Mouse (Mus musculus): ENCODE measurements around the gene Lsr. TPM values are rescaled to one million over a fixed set of nuclear protein-coding genes. Genes with fewer than 3 reads are reported as not detected.
A peak's percentile ranks its signal among the peaks of the same experiment; 100 is the strongest.

Lsr gene
- polyA plus RNA-seq, 1 experiment from 2014 or later = 24.4 TPM

- ATAC-seq (ENCODE audit: low FRiP score, low read depth) = no peak
- 30% methylated on average over 6 of the region's 6 CpGs for WGBS
These were observed 56.6 kb downstream of the Lsr start for GRCm38 (mm10) chr7:30916713-30917112.

GRCm38 (mm10) chr7:30914732-30915131, 58.5 kb downstream of the Lsr start, which contains the start of gene Mag:
TSS of gene Mag (minus strand) at chr7:30914873.
- ATAC-seq (ENCODE audit: low FRiP score, low read depth) = no peak
- H3K4me1 ChIP-seq (replicated peaks) = no peaks in the 10 kb centered on the region
- H3K27me3 ChIP-seq = no peaks in the 10 kb centered on the region
- H3K9me3 ChIP-seq = no peaks in the 10 kb centered on the region
- no peaks in the 10 kb centered on the region for H3K36me3 ChIP-seq
- 75% methylated on average over 7 of the region's 8 CpGs for WGBS
- no peak within 1 kb of the TSS for H3K27ac ChIP-seq (replicated peaks)
- no peak within 1 kb of the TSS for H3K4me2 ChIP-seq
- H3K9ac ChIP-seq = no peak within 1 kb of the TSS
- H3K4me3 ChIP-seq = no peak within 1 kb of the TSS

More at GRCm38 (mm10) chr7:30916713-30917112, 56.6 kb downstream of the Lsr start:
- no peaks in the 10 kb centered on the region for H3K27me3 ChIP-seq
- H3K4me2 ChIP-seq = no peak overlapping the region
- H3K4me3 ChIP-seq = no peak overlapping the region
- no peaks in the 10 kb centered on the region for H3K4me1 ChIP-seq (replicated peaks)
- H3K9ac ChIP-seq = no peak overlapping the region
- H3K9me3 ChIP-seq = no peaks in the 10 kb centered on the region
- no peak overlapping the region for H3K27ac ChIP-seq (replicated peaks)
- H3K36me3 ChIP-seq = no peaks in the 10 kb centered on the region

GRCm38 (mm10) chr7:30909773-30910172, 63.5 kb downstream of the Lsr start:
- H3K27me3 ChIP-seq = 0 out of 2 replicates have a peak, but pooled peaks cover 2% of the 10 kb centered on the region
- 88% methylated on average over 6 of the region's 6 CpGs for WGBS
- no peak overlapping the region for H3K4me2 ChIP-seq
- H3K27ac ChIP-seq (replicated peaks) = no peak overlapping the region
- no peak overlapping the region for H3K9ac ChIP-seq
- H3K36me3 ChIP-seq = no peaks in the 10 kb centered on the region
- H3K4me1 ChIP-seq (replicated peaks) = peaks cover 8% of the 10 kb centered on the region; the same call in 1 of the 2 replicates
- no peak overlapping the region for H3K4me3 ChIP-seq
- H3K9me3 ChIP-seq = no peaks in the 10 kb centered on the region
- no peak for ATAC-seq (ENCODE audit: low FRiP score, low read depth)

- no peaks in the 10 kb centered on the region for H3K36me3 ChIP-seq
- peak overlapping the region; percentile 54 for H3K4me2 ChIP-seq
- no peaks in the 10 kb centered on the region for H3K9me3 ChIP-seq
- 0 out of 2 replicates have a peak, but pooled peaks cover 2% of the 10 kb centered on the region for H3K27me3 ChIP-seq
- peak overlapping the region; percentile 26 for H3K4me3 ChIP-seq
- peaks cover 8% of the 10 kb centered on the region; the same call in 1 of the 2 replicates for H3K4me1 ChIP-seq (replicated peaks)
- H3K27ac ChIP-seq (replicated peaks) = no peak overlapping the region
- 31% methylated on average over 17 of the region's 17 CpGs for WGBS
- ATAC-seq (ENCODE audit: low FRiP score, low read depth) = peak; percentile 20; the same call in 1 of the 2 replicates
- H3K9ac ChIP-seq = no peak overlapping the region
These were observed 64.3 kb downstream of the Lsr start for GRCm38 (mm10) chr7:30908992-30909431.

GRCm38 (mm10) chr7:30908277-30908991, 64.8 kb downstream of the Lsr start:
- no peaks in the 10 kb centered on the region for H3K36me3 ChIP-seq
- 4% methylated on average over 25 of the region's 26 CpGs for WGBS
- no peaks in the 10 kb centered on the region for H3K9me3 ChIP-seq
- ATAC-seq (ENCODE audit: low FRiP score, low read depth) = peak; percentile 61; the same call in 1 of the 2 replicates
- peaks cover 8% of the 10 kb centered on the region; the same call in 1 of the 2 replicates for H3K4me1 ChIP-seq (replicated peaks)
- peak overlapping the region; percentile 10; the same call in 1 of the 2 replicates for H3K9ac ChIP-seq
- H3K4me3 ChIP-seq = peak overlapping the region; percentile 26
- H3K27me3 ChIP-seq = 0 out of 2 replicates have a peak, but pooled peaks cover 2% of the 10 kb centered on the region
- H3K27ac ChIP-seq (replicated peaks) = no peak overlapping the region
- peak overlapping the region; percentile 54 for H3K4me2 ChIP-seq

Other genes starting within 250 kb of the Lsr start
- gene Tmem147, start 243.9 kb downstream of the Lsr start, polyA plus RNA-seq (2015; fragmentation: Nextera tagmentation; extraction: Ambion mirVana) = 273 and 284 TPM in 2 replicates
- gene Gapdhs, start 229.8 kb downstream of the Lsr start, polyA plus RNA-seq (2015; fragmentation: Nextera tagmentation; extraction: Ambion mirVana) = 0.79 and 1.4 TPM in 2 replicates
- 2.2 TPM in 2 replicates for gene Sbsn, start 222.0 kb downstream of the Lsr start, polyA plus RNA-seq (2015; fragmentation: Nextera tagmentation; extraction: Ambion mirVana)
- gene Dmkn, start 209.7 kb downstream of the Lsr start, polyA plus RNA-seq (2015; fragmentation: Nextera tagmentation; extraction: Ambion mirVana) = 2.0 and 3.0 TPM in 2 replicates
- gene Krtdap, start 185.6 kb downstream of the Lsr start, polyA plus RNA-seq (2015; fragmentation: Nextera tagmentation; extraction: Ambion mirVana) = 0.52 and 2.8 TPM in 2 replicates
- 0.21 TPM in 1 of 2 replicates, not detected in the other for gene Ffar2, start 149.7 kb downstream of the Lsr start, polyA plus RNA-seq (2015; fragmentation: Nextera tagmentation; extraction: Ambion mirVana)
- 0.13 TPM in 1 of 2 replicates, not detected in the other for gene Ffar3, start 117.3 kb downstream of the Lsr start, polyA plus RNA-seq (2015; fragmentation: Nextera tagmentation; extraction: Ambion mirVana)
- not detected in 2 replicates for gene Ffar1, start 111.9 kb downstream of the Lsr start, polyA plus RNA-seq (2015; fragmentation: Nextera tagmentation; extraction: Ambion mirVana)
- gene Cd22, start 93.1 kb downstream of the Lsr start, polyA plus RNA-seq (2015; fragmentation: Nextera tagmentation; extraction: Ambion mirVana) = 0.35 TPM in 1 of 2 replicates, not detected in the other
- gene Mag, start 58.6 kb downstream of the Lsr start, polyA plus RNA-seq (2015; fragmentation: Nextera tagmentation; extraction: Ambion mirVana) = 4.1 and 5.0 TPM in 2 replicates
- gene Hamp2, start 48.8 kb downstream of the Lsr start, polyA plus RNA-seq (2015; fragmentation: Nextera tagmentation; extraction: Ambion mirVana) = not detected in 2 replicates
- not detected in 2 replicates for gene Hamp, start 29.4 kb downstream of the Lsr start, polyA plus RNA-seq (2015; fragmentation: Nextera tagmentation; extraction: Ambion mirVana)
- gene Usf2, start 16.7 kb downstream of the Lsr start, polyA plus RNA-seq (2015; fragmentation: Nextera tagmentation; extraction: Ambion mirVana) = 27.3 and 29.3 TPM in 2 replicates
- gene Fam187b, start 326 bp upstream of the Lsr start, polyA plus RNA-seq (2015; fragmentation: Nextera tagmentation; extraction: Ambion mirVana) = 0.69 and 1.1 TPM in 2 replicates
- 19.2 and 26.8 TPM in 2 replicates for gene Fxyd5, start 69.0 kb upstream of the Lsr start, polyA plus RNA-seq (2015; fragmentation: Nextera tagmentation; extraction: Ambion mirVana)
- 265 and 282 TPM in 2 replicates for gene Fxyd7, start 78.0 kb upstream of the Lsr start, polyA plus RNA-seq (2015; fragmentation: Nextera tagmentation; extraction: Ambion mirVana)
- 46.2 and 55.7 TPM in 2 replicates for gene Fxyd1, start 83.7 kb upstream of the Lsr start, polyA plus RNA-seq (2015; fragmentation: Nextera tagmentation; extraction: Ambion mirVana)
- 0.57 and 1.0 TPM in 2 replicates for gene Lgi4, start 85.9 kb upstream of the Lsr start, polyA plus RNA-seq (2015; fragmentation: Nextera tagmentation; extraction: Ambion mirVana)
- gene Fxyd3, start 103.2 kb upstream of the Lsr start, polyA plus RNA-seq (2015; fragmentation: Nextera tagmentation; extraction: Ambion mirVana) = 0.31 TPM in 1 of 2 replicates, not detected in the other
- gene Hpn, start 141.8 kb upstream of the Lsr start, polyA plus RNA-seq (2015; fragmentation: Nextera tagmentation; extraction: Ambion mirVana) = 0.51 and 0.56 TPM in 2 replicates
- gene Scn1b, start 153.5 kb upstream of the Lsr start, polyA plus RNA-seq (2015; fragmentation: Nextera tagmentation; extraction: Ambion mirVana) = 16.5 and 18.7 TPM in 2 replicates
- 212 and 233 TPM in 2 replicates for gene Gramd1a, start 182.4 kb upstream of the Lsr start, polyA plus RNA-seq (2015; fragmentation: Nextera tagmentation; extraction: Ambion mirVana)

All from hindbrain, embryonic 15.5 days (tissue).